Mouse (Mus musculus) colon, adult 2 months (tissue): ENCODE data around the gene Gm9507. TPM values are rescaled to one million over a fixed set of nuclear protein-coding genes. Genes with fewer than 3 reads are reported as not detected.

ENCODE experiments used
- polyA plus RNA-seq: library from polyadenylated mRNA; depleted of rRNA; stranded (reverse); fragments of >200 nt; gene quantifications from 2 replicates; pipeline ENCODE4 v1.2.3, GENCODE M21; 2012; rRNA removed

The Gm9507 gene
- polyA plus RNA-seq, result not detected in 2 replicates

DNA sequence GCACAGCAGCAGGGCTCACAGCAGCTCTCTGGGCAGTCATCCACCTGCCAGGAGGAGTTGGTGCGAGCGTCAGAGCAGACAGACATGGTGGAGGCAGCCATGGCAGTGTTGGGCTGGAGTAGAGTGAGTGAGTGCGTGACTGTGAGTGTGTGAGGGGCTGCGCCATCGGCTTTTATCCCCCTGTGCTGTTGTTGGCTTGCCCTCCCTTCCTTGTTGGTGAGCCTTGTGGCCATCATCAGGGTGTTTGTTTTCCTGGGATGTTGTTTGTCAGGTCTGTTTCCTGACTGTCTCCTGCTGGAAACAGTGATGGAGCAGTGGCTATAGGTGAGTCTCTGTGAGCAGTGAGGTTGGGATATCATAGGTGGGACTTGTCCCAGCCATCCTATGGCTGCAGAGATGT is at the start of gene Gm9507:
Gene Gm9507 (minus strand): TSS at position 101 of the 400 bp plus-strand sequence.

DNA sequence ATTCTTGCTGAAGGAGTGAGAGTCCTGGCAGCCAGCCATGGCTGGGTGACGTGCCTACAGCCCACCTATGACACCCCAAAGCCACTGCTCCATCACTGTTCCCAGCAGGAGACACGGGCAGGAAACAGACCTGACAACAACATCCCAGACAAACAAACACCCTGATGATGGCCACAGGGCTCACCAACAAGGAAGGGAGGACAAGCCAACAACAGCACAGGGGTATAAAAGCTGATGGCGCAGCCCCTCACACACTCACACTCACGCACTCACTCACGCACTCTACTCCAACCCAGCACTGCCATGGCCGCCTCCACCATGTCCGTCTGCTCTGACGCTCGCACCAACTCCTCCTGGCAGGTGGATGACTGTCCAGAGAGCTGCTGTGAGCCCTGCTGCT is 40.9 kb upstream of the Gm9507 start, which contains the start of gene Gm10318:
Gene Gm10318 (plus strand): TSS at position 301 of the 400 bp plus-strand sequence.

GRCm38 (mm10) chr10:77846503-77846902 is 34.9 kb upstream of the Gm9507 start, which contains the start of gene Gm36176:
TSS of gene Gm36176 (plus strand) at chr10:77846803.

GRCm38 (mm10) chr10:77835647-77836046 is 24.0 kb upstream of the Gm9507 start, which contains the start of gene Krtap10-10:
TSS of gene Krtap10-10 (plus strand) at chr10:77835947.

DNA sequence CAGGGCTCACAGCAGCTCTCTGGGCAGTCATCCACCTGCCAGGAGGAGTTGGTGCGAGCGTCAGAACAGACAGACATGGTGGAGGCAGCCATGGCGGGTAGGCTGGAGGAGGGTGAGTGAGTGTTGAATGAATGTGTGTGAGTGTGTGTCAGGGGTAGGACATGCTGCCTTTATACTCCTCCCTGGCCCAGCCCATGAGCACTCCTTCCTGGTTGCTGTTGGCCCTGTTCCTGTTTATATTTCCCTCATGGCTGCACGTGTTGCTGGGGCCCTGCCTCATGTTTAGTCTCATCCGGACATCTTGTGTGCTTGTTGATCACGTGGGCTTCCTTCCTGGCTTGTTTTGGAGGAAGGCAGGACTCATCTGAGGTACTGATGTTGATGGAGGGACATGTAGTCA is 15.3 kb upstream of the Gm9507 start, which contains the start of gene Krtap10-4:
Gene Krtap10-4 (minus strand): TSS at position 145 of the 400 bp plus-strand sequence.

DNA sequence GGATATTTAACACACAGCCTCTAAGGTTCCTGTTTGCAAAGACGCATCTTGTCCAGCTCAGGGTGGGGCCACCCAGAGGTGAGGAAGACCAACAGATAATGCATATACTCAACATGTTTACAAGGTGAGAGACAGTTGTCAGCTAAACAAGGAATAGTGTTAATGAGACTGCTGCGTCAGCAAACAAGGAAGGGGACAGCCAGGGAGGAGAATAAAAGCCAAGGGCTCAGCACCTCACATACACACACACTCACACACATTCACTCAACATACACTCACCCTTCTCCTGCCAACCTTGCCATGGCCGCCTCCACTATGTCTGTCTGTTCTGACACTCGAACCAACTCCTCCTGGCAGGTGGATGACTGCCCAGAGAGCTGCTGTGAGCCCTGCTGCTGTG is 2.7 kb upstream of the Gm9507 start, which contains the start of gene Gm2696:
Gene Gm2696 (plus strand): TSS at position 301 of the 400 bp plus-strand sequence.

DNA sequence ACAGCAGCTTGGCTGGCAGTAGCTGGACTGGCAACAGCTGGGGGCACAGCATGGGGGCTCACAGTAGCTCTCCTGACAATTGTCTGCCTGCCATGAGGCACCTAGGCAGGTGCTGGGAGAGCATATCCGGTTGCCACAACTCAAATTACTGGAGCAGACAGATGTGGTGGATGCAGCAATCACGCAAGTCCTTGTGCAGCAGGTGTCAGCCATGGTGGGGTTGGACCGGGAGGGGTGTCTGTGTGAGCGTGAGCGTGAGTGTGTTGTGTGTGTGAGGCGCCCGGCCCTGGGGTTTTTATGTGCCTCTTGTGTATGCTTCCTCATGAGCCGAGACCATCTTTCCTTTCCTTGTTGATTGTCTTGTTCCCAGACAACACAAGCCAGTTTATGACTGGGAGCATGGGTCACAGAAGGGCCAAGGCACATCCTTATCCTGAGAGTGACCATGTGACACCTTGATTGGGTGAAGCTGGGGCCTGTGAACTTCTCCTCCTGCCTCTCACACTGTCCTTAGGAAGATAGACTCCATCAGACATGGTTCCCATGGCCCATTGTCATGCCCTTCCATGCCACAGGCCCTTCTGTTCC is 12.6 kb downstream of the Gm9507 start, which contains the start of gene Gm19668:
Gene Gm19668 (minus strand): TSS at position 213 of the 588 bp plus-strand sequence.

DNA sequence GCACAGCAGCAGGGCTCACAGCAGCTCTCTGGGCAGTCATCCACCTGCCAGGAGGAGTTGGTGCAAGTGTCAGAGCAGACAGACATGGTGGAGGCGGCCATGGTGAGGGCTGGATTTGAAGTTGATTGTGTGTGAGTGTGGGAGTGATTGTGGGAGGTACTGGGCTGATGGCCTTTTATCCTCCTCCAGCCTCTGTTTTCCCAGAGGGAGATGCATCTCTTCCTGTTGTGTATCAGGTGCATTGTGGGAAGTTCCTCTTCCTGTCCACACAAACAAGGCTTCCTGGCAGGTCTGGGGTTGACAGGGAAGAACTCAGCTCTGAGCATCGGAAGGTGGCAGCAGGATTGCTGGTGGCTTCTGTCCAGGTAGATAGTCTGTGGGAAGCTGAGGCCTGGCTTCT is 16.7 kb downstream of the Gm9507 start, which contains the start of gene Gm9639:
Gene Gm9639 (minus strand): TSS at position 101 of the 400 bp plus-strand sequence.

GRCm38 (mm10) chr10:77787876-77788275 is 23.8 kb downstream of the Gm9507 start, which contains the start of gene Gm7137:
TSS of gene Gm7137 (minus strand) at chr10:77788200.

DNA sequence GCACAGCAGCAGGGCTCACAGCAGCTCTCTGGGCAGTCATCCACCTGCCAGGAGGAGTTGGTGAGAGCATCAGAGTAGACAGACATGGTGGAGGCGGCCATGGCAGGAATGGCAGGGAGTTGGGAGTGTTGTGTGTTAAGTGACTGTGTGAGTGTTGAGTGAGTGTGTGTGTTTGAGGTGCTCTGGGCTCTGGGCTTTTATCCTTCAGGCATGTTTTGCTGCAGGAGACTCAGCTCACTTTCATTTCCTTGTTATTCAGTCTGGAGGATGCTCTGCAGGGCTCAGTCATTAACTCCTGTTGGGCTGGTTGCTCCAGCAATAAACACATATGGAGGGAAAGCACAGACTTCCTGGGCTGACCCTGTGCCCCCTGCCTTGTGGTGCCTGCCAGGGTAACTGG is 29.2 kb downstream of the Gm9507 start, which contains the start of gene Gm3250:
Gene Gm3250 (minus strand): TSS at position 101 of the 400 bp plus-strand sequence.

DNA sequence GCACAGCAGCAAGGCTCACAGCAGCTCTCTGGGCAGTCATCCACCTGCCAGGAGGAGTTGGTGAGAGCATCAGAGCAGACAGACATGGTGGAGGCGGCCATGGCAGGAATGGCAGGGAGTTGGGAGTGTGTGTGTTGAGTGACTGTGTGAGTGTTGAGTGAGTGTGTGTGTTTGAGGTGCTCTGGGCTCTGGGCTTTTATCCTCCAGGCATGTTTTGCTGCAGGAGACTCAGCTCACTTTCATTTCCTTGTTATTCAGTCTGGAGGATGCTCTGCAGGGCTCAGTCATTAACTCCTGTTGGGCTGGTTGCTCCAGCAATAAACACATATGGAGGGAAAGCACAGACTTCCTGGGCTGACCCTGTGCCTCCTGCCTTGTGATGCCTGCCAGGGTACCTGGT is 34.8 kb downstream of the Gm9507 start, which contains the start of gene Gm7138:
Gene Gm7138 (minus strand): TSS at position 101 of the 400 bp plus-strand sequence.

DNA sequence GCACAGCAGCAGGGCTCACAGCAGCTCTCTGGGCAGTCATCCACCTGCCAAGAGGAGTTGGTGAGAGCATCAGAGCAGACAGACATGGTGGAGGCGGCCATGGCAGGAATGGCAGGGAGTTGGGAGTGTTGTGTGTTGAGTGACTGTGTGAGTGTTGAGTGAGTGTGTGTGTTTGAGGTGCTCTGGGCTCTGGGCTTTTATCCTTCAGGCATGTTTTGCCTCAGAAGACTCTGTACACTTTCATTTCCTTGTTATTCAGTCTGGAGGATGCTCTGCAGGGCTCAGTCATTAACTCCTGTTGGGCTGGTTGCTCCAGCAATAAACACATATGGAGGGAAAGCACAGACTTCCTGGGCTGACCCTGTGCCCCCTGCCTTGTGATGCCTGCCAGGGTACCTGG is 40.4 kb downstream of the Gm9507 start, which contains the start of gene Gm3238:
Gene Gm3238 (minus strand): TSS at position 101 of the 400 bp plus-strand sequence.

Other genes with a start within 250 kb of the Gm9507 start
- 210 and 211 TPM in 2 replicates for gene Pttg1ip, start 230.1 kb downstream of the Gm9507 start, polyA plus RNA-seq
- gene Sumo3, start 205.7 kb downstream of the Gm9507 start, polyA plus RNA-seq, result 233 and 246 TPM in 2 replicates
- gene Gm49325, start 205.6 kb downstream of the Gm9507 start, polyA plus RNA-seq, result not detected in 2 replicates
- gene Ube2g2, start 189.6 kb downstream of the Gm9507 start, polyA plus RNA-seq, result 34.4 and 39.8 TPM in 2 replicates
- 0.62 and 0.70 TPM in 2 replicates for gene Tspear, start 125.3 kb downstream of the Gm9507 start, polyA plus RNA-seq
- gene Gm19402, start 121.1 kb downstream of the Gm9507 start, polyA plus RNA-seq, result not detected in 2 replicates
- gene Gm9508, start 114.6 kb downstream of the Gm9507 start, polyA plus RNA-seq, result not detected in 2 replicates
- gene Gm10272, start 105.2 kb downstream of the Gm9507 start, polyA plus RNA-seq, result not detected in 2 replicates
- gene Gm10024, start 100.4 kb downstream of the Gm9507 start, polyA plus RNA-seq, result not detected in 2 replicates
- gene Gm10142, start 96.0 kb downstream of the Gm9507 start, polyA plus RNA-seq, result not detected in 2 replicates
- gene Krtap12-1, start 91.2 kb downstream of the Gm9507 start, polyA plus RNA-seq, result not detected in 2 replicates
- gene Gm10100, start 85.4 kb downstream of the Gm9507 start, polyA plus RNA-seq, result not detected in 2 replicates
- not detected in 2 replicates for gene Gm18596, start 69.2 kb downstream of the Gm9507 start, polyA plus RNA-seq
- not detected in 2 replicates for gene Gm9736, start 60.5 kb downstream of the Gm9507 start, polyA plus RNA-seq
- not detected in 2 replicates for gene Gm3233, start 52.2 kb downstream of the Gm9507 start, polyA plus RNA-seq
- gene Gm3238, start 40.5 kb downstream of the Gm9507 start, polyA plus RNA-seq, result not detected in 2 replicates
- gene Gm7138, start 34.9 kb downstream of the Gm9507 start, polyA plus RNA-seq, result not detected in 2 replicates
- gene Gm3250, start 29.3 kb downstream of the Gm9507 start, polyA plus RNA-seq, result not detected in 2 replicates
- gene Gm7137, start 23.6 kb downstream of the Gm9507 start, polyA plus RNA-seq, result not detected in 2 replicates
- not detected in 2 replicates for gene Gm9639, start 16.8 kb downstream of the Gm9507 start, polyA plus RNA-seq
- gene Gm19668, start 12.7 kb downstream of the Gm9507 start, polyA plus RNA-seq, result not detected in 2 replicates
- gene Gm2696, start 2.8 kb upstream of the Gm9507 start, polyA plus RNA-seq, result not detected in 2 replicates
- gene Krtap10-4, start 15.3 kb upstream of the Gm9507 start, polyA plus RNA-seq, result not detected in 2 replicates
- gene Krtap10-10, start 24.1 kb upstream of the Gm9507 start, polyA plus RNA-seq, result not detected in 2 replicates
- not detected in 2 replicates for gene Gm36176, start 35.0 kb upstream of the Gm9507 start, polyA plus RNA-seq
- gene Gm10318, start 41.0 kb upstream of the Gm9507 start, polyA plus RNA-seq, result not detected in 2 replicates
- gene Gm3285, start 50.1 kb upstream of the Gm9507 start, polyA plus RNA-seq, result not detected in 2 replicates
- 7.3 and 8.4 TPM in 2 replicates for gene Lrrc3, start 90.7 kb upstream of the Gm9507 start, polyA plus RNA-seq
- gene Trpm2, start 158.7 kb upstream of the Gm9507 start, polyA plus RNA-seq, result 1.2 and 1.9 TPM in 2 replicates
- 44.0 and 48.6 TPM in 2 replicates for gene 1810043G02Rik, start 166.7 kb upstream of the Gm9507 start, polyA plus RNA-seq
- gene Pfkl, start 198.2 kb upstream of the Gm9507 start, polyA plus RNA-seq, result 165 and 180 TPM in 2 replicates
- gene Dnmt3l, start 230.1 kb upstream of the Gm9507 start, polyA plus RNA-seq, result 0.94 and 1.2 TPM in 2 replicates
- gene Aire, start 231.8 kb upstream of the Gm9507 start, polyA plus RNA-seq, result 0.74 and 1.1 TPM in 2 replicates